Mouse (Mus musculus) gastrocnemius, adult 2 months (tissue): ENCODE data around the gene Gucy2d. TPM values are rescaled to one million over a fixed set of nuclear protein-coding genes. Genes with fewer than 3 reads are reported as not detected.

Experiments used
- DNase-seq: peaks from one replicate; pipeline ENCODE4 v3.0.0; 2022
- H3K27ac ChIP-seq: fragments of 200-600 bp; 2 replicates; pipeline ENCODE4 v1.8.1; 2022; ENCODE audit warnings: mild to moderate bottlenecking
- H3K4me3 ChIP-seq: fragments of 200-600 bp; 2 replicates; pipeline ENCODE4 v1.8.1; 2022; ENCODE audit warnings: mild to moderate bottlenecking, moderate library complexity
- CTCF ChIP-seq: fragments of 200-600 bp; IDR thresholded peaks from 2 replicates; pipeline ENCODE4 v1.8.1; 2022; ENCODE audit warnings: antibody characterized with exemption, mild to moderate bottlenecking, moderate library complexity
- intact Hi-C: fragments of 180-260 bp; cut with DNase I; formaldehyde crosslinking; loops from one replicate; pipeline ENCODE4 v1.15.1; 2025
- total RNA-seq, 2 experiments: library from RNA; stranded (reverse); gene quantifications; 2 replicates each; pipeline ENCODE4 v1.2.3; 2021

The Gucy2d gene
- total RNA-seq, 2 experiments from 2014 or later = 0.25 TPM; not detected in 1

DNA sequence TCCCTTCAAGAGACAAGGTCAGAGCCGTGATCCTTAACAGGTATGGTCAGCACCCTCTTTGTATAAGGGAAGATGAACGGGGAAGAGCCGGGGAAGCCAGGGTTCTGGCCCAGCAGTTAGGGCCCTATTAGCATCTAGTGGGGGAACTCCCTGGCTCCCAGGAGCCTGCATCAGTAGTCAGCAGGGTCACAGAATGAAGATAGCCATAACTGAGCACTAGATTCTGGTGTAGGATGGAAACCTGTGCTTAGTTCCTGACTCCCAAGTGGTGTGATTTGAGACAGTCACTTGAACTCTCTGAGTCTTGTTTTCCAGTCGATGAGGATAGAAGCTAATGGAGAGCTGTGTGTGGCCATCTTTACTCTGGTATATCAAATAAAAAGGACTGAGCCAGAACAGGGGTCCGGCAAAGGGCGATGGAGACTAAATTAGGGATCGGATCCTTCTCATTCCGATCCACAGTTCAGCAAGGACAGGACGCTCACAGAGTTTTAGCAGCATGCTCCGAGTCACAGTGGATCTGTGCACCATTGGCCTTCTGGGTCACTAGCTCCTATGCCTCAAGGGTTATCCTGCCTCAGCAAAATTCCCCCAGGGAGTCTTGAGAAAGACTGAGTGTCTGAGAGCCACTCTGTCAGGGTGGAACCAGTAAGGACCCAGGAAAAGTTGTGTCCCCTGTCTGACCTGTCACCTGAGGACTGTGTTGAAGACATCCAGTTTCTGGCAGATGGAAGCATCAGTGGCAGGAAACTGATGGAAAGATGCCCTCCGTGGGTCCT is 47.2 kb downstream of the Gucy2d start:
- no peak for TF ChIP-seq CTCF
- intact Hi-C loops = no loop called here
- DNase-seq = no peak
- H3K4me3 ChIP-seq = no peak overlapping the region
- H3K27ac ChIP-seq = no peak overlapping the region

DNA sequence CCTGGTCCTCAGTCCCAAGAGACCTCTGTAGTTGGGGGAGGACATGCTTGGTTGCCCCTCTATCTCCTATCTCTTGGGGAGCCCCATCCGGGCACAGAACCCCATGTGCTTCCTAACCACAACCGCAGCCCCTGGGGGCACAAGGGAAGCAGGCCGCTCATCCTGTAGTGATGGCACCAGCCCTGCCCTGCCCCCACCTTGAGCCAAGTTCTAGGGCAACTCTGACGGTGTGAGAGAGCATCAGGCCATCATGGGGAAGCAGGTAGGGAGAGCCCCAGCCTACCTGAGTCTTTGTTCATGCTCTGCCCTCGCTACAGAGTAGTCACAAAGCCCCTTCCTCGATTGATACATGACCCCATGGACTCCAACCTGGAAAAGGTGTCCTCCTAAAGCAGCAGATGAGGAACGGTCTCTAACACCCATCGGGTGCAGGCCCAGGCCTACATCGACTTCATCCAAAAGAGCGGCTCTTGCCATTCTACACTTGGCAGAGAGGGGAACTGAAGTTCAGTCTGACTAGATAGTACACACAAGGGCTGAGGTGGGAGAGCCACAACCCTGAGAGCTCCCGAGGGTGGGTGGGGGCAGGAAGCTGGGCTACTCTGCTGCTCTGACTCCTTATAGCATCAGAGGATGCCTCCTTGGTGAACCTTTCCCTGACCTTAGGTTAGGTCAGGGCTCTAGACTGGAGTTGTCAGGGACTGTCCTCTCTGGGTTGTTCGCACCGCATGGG is 48.3 kb downstream of the Gucy2d start:
- H3K4me3 ChIP-seq = peak overlapping the region; percentile 73
- H3K27ac ChIP-seq = peak overlapping the region; percentile 84
- DNase-seq = no peak
- intact Hi-C loops = no loop called here
- no peak for TF ChIP-seq CTCF

DNA sequence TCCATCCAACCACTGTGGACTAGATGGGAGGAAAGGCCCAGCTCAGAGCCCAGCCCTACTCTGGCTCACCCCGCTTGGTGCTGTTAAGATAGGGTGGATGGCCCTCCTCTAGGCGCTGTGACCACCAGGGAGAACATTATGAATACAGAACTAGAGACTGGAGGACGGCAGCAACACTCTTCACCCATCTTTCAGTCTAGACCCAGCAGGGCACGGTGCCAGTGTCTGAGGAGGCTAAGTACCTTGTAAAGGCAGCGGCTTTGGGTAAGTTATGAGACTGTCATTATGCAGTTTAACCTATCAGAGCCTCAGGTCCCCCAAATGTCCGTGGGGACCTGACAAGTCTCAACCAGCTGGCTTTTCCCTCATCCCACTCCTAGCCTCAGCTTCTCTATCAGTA is 48.9 kb downstream of the Gucy2d start, which contains the start of gene Lrrc32:
TSS of gene Lrrc32 (plus strand) at position 153 of the 400 bp plus-strand sequence.
- DNase-seq = no peak
- TF ChIP-seq CTCF = no peak
- intact Hi-C loops = no loop called here
- Histone ChIP-seq H3K4me3 (peak within 1 kb of the TSS; percentile 73), H3K27ac (peak within 1 kb of the TSS; percentile 84)

DNA sequence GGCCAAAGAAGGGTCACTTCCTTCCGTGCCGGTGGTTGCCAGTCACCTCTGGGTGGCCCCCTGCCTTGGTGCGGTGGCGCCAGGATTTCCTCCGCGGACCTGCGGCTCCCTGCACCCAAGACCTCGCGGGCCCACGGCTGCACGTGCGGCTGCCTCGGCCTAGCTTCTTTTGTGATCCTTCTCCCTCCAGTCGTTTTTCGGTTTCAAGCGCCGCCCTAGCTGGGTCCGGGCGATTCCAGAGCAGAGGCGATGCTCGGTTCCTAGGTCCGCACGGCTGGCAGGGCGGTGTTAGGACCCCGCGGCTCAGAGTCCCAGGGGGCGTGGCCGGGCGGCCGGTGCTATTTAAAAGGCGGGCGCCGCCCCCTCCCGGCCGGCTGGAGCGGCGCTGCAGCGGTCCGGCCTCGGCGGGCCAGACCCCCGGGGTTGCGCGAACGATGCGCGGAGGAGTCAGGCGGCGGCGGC is 49.4 kb downstream of the Gucy2d start:
- Histone ChIP-seq H3K27ac (peak overlapping the region; percentile 84), H3K4me3 (peak overlapping the region; percentile 73)
- intact Hi-C loops = no loop called here
- peak; percentile 68 for TF ChIP-seq CTCF
- DNase-seq = peak; percentile 89

DNA sequence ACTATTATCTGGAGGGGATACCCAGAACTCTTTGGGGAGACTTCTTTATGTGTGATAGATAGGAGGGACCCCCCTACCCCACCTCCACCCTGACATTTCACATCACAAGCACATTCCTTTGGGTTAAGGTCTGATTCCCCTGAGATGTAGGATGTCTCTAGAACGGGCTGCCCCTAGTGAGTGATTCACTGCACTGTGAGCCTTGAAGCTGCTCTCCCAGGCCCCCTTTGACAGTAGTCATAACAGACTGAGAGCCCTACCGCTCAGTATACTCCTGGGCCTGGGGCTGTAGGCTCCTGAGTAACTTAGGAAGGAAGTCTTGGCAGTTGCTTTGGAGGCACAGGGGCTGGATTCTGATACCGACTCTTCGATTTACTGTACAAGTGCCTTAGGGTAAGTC is 50.1 kb downstream of the Gucy2d start:
- Histone ChIP-seq H3K27ac (peak overlapping the region; percentile 84), H3K4me3 (peak overlapping the region; percentile 73)
- intact Hi-C loops = no loop called here
- no peak for TF ChIP-seq CTCF
- no peak for DNase-seq

DNA sequence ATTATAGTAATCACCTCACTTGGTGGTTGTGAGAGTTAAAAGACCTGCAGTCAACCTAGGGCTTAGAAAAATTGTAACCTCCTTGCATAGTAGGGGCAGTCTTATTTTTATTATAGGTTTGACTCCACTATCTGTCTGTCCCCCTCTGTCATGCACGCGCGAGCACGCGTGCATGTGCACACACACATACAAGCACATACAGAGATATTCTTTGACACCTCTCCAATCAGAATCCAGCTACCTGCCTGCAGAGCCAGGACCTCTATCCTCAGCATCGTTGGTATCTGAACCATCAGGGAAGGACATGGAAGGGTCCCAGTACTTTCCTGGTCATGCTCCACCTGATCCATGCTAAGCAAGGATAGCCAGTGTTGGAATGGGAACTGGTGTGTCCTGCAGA is 50.7 kb downstream of the Gucy2d start:
- intact Hi-C loops = no loop called here
- no peak for TF ChIP-seq CTCF
- H3K27ac ChIP-seq = peak overlapping the region; percentile 84
- no peak for DNase-seq
- H3K4me3 ChIP-seq = peak overlapping the region; percentile 73

DNA sequence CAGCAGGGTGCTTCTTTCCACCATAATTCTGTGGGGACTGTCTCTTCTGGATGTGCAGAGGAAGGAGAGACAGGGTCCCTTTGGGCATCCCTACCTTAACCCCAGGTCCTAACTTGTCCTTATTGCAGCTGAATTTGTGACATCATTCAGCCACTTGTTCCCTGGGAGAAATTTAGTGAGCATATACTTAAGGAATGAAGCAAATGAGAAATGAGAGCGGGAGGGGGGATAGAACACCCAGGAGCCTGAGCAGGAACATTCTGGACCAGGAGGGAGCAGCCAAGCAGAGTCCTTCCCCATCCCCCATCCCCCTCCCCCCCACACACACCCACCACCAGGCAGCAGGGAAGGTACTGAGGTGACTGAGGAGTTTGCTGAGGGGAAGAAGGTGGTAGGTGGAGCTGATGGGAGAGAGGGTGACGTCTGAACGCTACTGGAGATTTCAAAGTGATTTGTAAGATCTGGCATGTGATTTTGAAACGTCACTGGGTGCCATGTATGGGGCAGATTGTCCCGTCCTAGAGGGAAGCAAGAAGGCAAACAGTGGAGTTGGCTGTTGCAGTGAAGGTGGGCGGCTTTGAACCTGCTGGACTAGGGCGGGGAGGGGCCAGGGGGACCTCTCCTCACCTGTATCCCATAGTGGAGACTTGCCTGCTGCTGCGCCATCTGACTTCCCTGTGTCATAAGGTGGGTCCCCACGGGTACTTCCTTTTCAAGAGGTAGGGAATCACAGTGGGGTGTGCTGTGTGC is 51.4 kb downstream of the Gucy2d start:
- no peak for DNase-seq
- TF ChIP-seq CTCF = no peak
- intact Hi-C loops = no loop called here
- Histone ChIP-seq H3K4me3 (peak overlapping the region; percentile 73), H3K27ac (peak overlapping the region; percentile 84)

DNA sequence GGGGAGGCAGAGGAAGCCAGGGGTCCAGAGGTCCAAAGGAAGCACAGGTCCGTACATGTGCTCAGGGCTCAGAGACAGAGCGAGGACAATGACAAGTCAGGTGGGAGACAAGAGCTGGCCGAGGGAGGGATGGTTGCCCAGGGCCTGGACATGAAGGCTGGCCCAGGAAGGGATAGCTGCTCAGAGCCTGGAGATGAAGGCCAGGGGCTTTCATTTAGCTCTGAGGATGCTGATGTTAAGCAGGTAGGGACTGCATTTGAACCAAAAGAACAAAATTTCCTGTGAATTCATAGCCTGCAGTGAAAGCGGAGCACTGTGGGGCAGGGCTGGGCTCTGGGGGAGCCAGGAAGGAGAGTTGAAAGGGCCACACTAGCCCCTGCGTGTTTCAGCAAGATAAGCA is 52.1 kb downstream of the Gucy2d start:
- intact Hi-C loops = no loop called here
- no peak for TF ChIP-seq CTCF
- peak overlapping the region; percentile 84 for H3K27ac ChIP-seq
- peak overlapping the region; percentile 73 for H3K4me3 ChIP-seq
- DNase-seq = peak; percentile 17

DNA sequence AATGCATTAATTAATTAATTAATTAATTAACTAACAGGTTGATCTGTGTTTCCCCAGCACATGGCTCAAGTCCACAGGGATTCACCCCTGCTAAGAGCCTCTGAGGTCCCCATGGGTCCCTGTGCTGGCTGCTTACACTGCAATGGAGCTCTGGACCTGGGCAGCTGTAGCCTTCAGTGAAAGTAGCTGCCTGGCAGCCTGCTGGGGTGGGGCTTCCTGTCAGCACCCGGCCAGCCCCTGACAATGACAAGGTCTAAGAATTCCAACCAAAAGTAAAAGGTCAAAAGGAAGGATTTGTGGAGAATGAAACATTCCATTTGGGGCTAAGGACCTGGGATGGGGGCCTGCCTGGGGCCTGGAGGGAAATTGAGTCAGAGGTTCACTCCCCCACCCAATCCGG is 53.1 kb downstream of the Gucy2d start:
- H3K4me3 ChIP-seq = peak overlapping the region; percentile 73
- H3K27ac ChIP-seq = peak overlapping the region; percentile 84
- TF ChIP-seq CTCF = no peak
- peak; percentile 40 for DNase-seq
- intact Hi-C loops = no loop called here

DNA sequence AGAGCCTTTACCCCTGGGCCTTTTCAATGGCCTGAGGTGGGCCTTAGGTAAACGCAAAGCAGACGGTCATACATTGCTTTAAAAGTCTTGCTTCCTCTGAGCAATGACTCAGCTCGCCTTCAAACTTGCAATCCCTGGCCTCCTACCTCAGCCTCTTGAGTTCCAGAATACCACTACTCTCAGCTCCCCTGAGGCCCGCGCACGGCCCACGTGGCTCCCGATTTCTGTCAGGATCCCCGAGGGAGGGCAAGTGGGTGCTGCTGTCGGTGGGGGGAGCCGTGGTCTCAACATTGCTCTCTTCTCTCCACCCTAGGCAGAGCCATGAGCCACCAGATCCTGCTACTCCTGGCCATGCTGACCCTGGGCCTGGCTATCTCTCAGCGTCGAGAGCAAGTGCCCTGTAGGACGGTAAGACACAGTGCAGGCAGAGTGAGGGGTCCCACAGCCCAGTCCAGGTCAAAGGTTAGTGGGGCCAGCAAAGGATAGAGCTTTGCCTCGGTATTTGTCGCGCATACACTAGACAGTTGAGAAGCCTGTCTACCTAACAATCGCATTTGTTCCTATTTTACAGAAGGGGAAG is 53.8 kb downstream of the Gucy2d start:
- Histone ChIP-seq H3K27ac (peak overlapping the region; percentile 84), H3K4me3 (peak overlapping the region; percentile 73)
- no peak for TF ChIP-seq CTCF
- DNase-seq = peak; percentile 22
- intact Hi-C loops = no loop called here

DNA sequence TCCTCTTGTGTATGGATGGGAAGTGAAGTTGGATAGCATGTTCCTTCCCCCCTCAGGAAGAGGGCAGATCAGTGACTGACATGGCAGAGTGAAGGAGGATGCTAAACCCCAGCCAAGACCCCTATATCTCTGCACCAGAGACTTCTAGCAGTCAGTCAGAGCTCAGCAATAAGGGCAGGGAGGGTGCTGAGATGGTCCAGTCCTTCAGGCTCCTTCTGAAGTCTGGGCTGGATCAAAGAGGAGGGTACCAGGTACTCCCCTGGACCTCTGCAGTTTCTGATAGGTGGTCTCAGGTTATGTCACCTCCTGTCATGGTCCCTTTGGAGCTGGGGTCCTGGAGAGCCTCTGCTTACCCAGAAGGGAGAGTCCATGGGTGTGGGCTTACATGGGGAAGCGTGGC is 55.4 kb downstream of the Gucy2d start:
- DNase-seq = no peak
- H3K27ac ChIP-seq = 0 out of 2 replicates have a peak overlapping the region, but pooled peaks have one; percentile 3
- H3K4me3 ChIP-seq = no peak overlapping the region
- intact Hi-C loops = no loop called here
- no peak for TF ChIP-seq CTCF

DNA sequence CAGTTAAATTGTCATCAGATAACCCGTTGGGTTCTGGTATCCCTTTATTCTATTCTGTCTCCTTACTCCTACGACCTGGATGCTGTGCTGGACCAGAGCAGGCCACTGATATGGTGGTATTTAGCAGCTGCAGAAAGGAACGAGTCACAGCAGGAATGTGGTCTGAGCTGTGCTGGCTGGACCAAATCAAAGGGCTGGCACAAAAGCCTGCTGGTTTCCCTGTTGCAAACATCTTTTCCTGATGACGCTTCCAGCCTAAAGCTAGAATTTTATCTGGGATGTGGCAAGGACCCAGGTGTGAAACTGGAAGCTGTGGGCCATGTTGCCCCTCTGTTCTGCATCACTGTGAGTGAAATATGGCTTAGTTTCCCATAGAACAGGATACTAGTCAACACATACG is 57.2 kb downstream of the Gucy2d start:
- TF ChIP-seq CTCF = no peak
- no peak overlapping the region for H3K4me3 ChIP-seq
- no peak for DNase-seq
- no peak overlapping the region for H3K27ac ChIP-seq
- intact Hi-C loops = no loop called here
